ENCODE assay signal across 21 mouse cellular contexts in the genomic region with DNA sequence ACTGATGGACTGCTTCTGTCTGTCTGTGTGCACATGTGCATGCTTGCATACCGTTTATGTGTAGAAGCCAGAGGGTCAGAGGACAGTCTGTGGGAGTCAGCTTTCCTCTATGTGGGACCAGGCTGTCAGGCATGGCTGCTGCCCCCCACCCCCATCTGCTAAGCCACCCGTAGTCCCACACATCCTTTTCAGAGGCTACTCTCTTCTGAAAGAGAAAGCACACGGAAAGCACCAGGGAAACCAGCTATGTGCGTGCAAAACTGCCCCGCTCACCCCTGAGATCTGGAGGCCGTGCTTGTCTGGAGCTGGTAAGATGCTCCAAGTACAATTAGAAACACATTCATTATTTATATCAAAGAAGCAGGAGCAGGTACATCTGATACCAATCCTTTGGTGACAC. TPM values are rescaled to one million over a fixed set of nuclear protein-coding genes. Genes with fewer than 3 reads are reported as not detected.
DNase-seq lines count a peak whose midpoint lies in the region; ATAC-seq and TF ChIP-seq lines count a peak whose summit lies in the region.
"Had no signal": no experiment of that assay in that cellular context is flagged by ENCODE, and none has a peak within 500 bp of the region (broad histone marks: within the 10 kb centered on the region; RNA-seq: fewer than 3 reads in every experiment).

No protein-coding gene starts in this region.

- H3K4me1 ChIP-seq in heart, embryonic 13.5 days, result peaks cover 45% of the 10 kb centered on the region
- H3K4me1 ChIP-seq in heart, embryonic 10.5 days, result peaks cover 43% of the 10 kb centered on the region
- peaks cover 72 to 99% of the 10 kb centered on the region in 2 experiments for H3K4me1 ChIP-seq in CH12.LX (ENCODE audit: control insufficient read depth in 1 of 2, insufficient read depth in 2 of 2)
- peaks cover 42% of the 10 kb centered on the region for H3K4me1 ChIP-seq in small intestine, adult 2 months (ENCODE audit: control insufficient read depth, insufficient read depth, insufficient read length, low read length)
- no peaks in the 10 kb centered on the region for H3K4me1 ChIP-seq in forebrain, embryonic 15.5 days

- dilution Hi-C loops in CH12.LX (cut with MboI; ENCODE audit: extremely low pct_ligation_motif_present, extremely low pct_unique_long_range_greater_than_20kb, low sequenced_read_pairs), result no loop called here

- TF ChIP-seq RAD21 in CH12.LX (IDR thresholded peaks at IDR 0.05; ENCODE audit: low read depth, low read length), result no peak; the same call in none of the 2 replicates

- H3K4me2 ChIP-seq in heart, embryonic 13.5 days, result no peak overlapping the region
- H3K4me2 ChIP-seq in CH12.LX (ENCODE audit: insufficient read depth, low read depth, poor library complexity, severe bottlenecking), result peak overlapping the region; percentile 65
- H3K4me2 ChIP-seq in forebrain, embryonic 15.5 days (replicated peaks), result no peak overlapping the region
- H3K4me2 ChIP-seq: forebrain, embryonic 13.5 days had no signal

- H3K4me3 ChIP-seq in heart, embryonic 13.5 days, result no peak overlapping the region
- H3K4me3 ChIP-seq in heart, embryonic 10.5 days, result no peak overlapping the region
- no peak overlapping the region for H3K4me3 ChIP-seq in layer of hippocampus, adult 2 months
- no peak overlapping the region for H3K4me3 ChIP-seq in CH12.LX (replicated peaks in 1 of 3; ENCODE audit: low read depth in 2 of 3, low read length in 2 of 3, poor library complexity in 1 of 3)
- no peak overlapping the region for H3K4me3 ChIP-seq in small intestine, adult 2 months (ENCODE audit: low read depth, low read length)
- no peak overlapping the region for H3K4me3 ChIP-seq in forebrain, embryonic 15.5 days
- H3K4me3 ChIP-seq: forebrain, embryonic 13.5 days had no signal

- 0 out of 2 replicates have a peak overlapping the region, but pooled peaks have one; percentile 2 for H3K9ac ChIP-seq in heart, embryonic 13.5 days
- H3K9ac ChIP-seq in CH12.LX (ENCODE audit: insufficient read depth, low read depth), result peak overlapping the region; percentile 15; the same call in 1 of the 2 replicates
- H3K9ac ChIP-seq in forebrain, embryonic 15.5 days (replicated peaks), result no peak overlapping the region
- H3K9ac ChIP-seq: forebrain, embryonic 13.5 days had no signal

- in situ Hi-C loops in CH12.LX (cut with MboI; ENCODE audit: low pct_ligation_motif_present, low pct_unique_long_range_greater_than_20kb, low sequenced_read_pairs), result no loop called here

- 84% methylated on average over 6 of the region's 6 CpGs for WGBS in heart, embryonic 13.5 days
- WGBS in heart, embryonic 10.5 days, result 83% methylated on average over 6 of the region's 6 CpGs
- WGBS in small intestine, adult 2 months, result 83% methylated on average over 6 of the region's 6 CpGs
- 81% methylated on average over 6 of the region's 6 CpGs for WGBS in forebrain, embryonic 15.5 days

- no peak for ATAC-seq in heart, embryonic 13.5 days (ENCODE audit: extremely low read depth, insufficient number of reproducible peaks, low FRiP score, low TSS enrichment)
- ATAC-seq in forebrain, embryonic 15.5 days (replicated peaks), result no peak
- ATAC-seq: activated CD4-positive, CD25-positive, alpha-beta regulatory T cell, adult 4 months; forebrain, embryonic 13.5 days; forebrain, embryonic 16.5 days; Patski had no signal

- TF ChIP-seq EP300 in CH12.LX (IDR thresholded peaks at IDR 0.05; ENCODE audit: low read length), result no peak

- peaks cover 3% of the 10 kb centered on the region; the same call in 1 of the 2 replicates for H3K36me3 ChIP-seq in heart, embryonic 13.5 days
- H3K36me3 ChIP-seq in heart, embryonic 10.5 days, result no peaks in the 10 kb centered on the region
- H3K36me3 ChIP-seq in CH12.LX (replicated peaks in 1 of 2; ENCODE audit: control insufficient read depth in 1 of 2, insufficient read depth in 1 of 2, low read length in 1 of 2), result peaks cover 38 to 72% of the 10 kb centered on the region in 2 experiments
- H3K36me3 ChIP-seq in small intestine, adult 2 months (ENCODE audit: control insufficient read depth, insufficient read depth, low read length), result peaks cover 21% of the 10 kb centered on the region
- no peaks in the 10 kb centered on the region for H3K36me3 ChIP-seq in forebrain, embryonic 15.5 days
- H3K36me3 ChIP-seq: G1E had no signal

- TF ChIP-seq POLR2A in CH12.LX (IDR thresholded peaks at IDR 0.05; ENCODE audit: low read depth, low read length), result peak; percentile 1; the same call in 1 of the 2 replicates
- TF ChIP-seq POLR2A in small intestine, adult 2 months (IDR thresholded peaks at IDR 0.05; ENCODE audit: low read depth, low read length), result no peak

- H3K27me3 ChIP-seq in heart, embryonic 13.5 days (replicated peaks), result no peaks in the 10 kb centered on the region
- no peaks in the 10 kb centered on the region for H3K27me3 ChIP-seq in heart, embryonic 10.5 days (ENCODE audit: insufficient read depth, poor library complexity, severe bottlenecking)
- no peaks in the 10 kb centered on the region for H3K27me3 ChIP-seq in CH12.LX (replicated peaks)
- no peaks in the 10 kb centered on the region for H3K27me3 ChIP-seq in small intestine, adult 2 months (ENCODE audit: control insufficient read depth, insufficient read depth, low read length)
- no peaks in the 10 kb centered on the region for H3K27me3 ChIP-seq in forebrain, embryonic 15.5 days
- H3K27me3 ChIP-seq: forebrain, embryonic 13.5 days; Patski had no signal

- no peak for TF ChIP-seq CTCF in layer of hippocampus, adult 2 months (conservative IDR thresholded peaks at IDR 0.05)
- no peak for TF ChIP-seq CTCF in CH12.LX (conservative IDR thresholded peaks at IDR 0.05 in 1 of 2, IDR thresholded peaks at IDR 0.05 in 1 of 2; ENCODE audit: low read depth in 2 of 2, low read length in 2 of 2)
- TF ChIP-seq CTCF in small intestine, adult 2 months (IDR thresholded peaks at IDR 0.05; ENCODE audit: extremely low read depth, insufficient read length, insufficient replicate concordance, low read depth, low read length), result no peak

- H3K79me2 ChIP-seq in CH12.LX (replicated peaks; ENCODE audit: control insufficient read depth, extremely low read depth, insufficient read depth, poor library complexity, severe bottlenecking), result peaks cover 60% of the 10 kb centered on the region

- no peaks in the 10 kb centered on the region for H3K9me3 ChIP-seq in heart, embryonic 13.5 days
- H3K9me3 ChIP-seq in heart, embryonic 10.5 days, result no peaks in the 10 kb centered on the region
- no peaks in the 10 kb centered on the region for H3K9me3 ChIP-seq in CH12.LX (replicated peaks; ENCODE audit: low read length)
- H3K9me3 ChIP-seq in forebrain, embryonic 15.5 days, result no peaks in the 10 kb centered on the region
- H3K9me3 ChIP-seq: forebrain, embryonic 13.5 days; G1E had no signal

- H3K27ac ChIP-seq in heart, embryonic 13.5 days (replicated peaks), result no peak overlapping the region
- H3K27ac ChIP-seq in heart, embryonic 10.5 days, result no peak overlapping the region
- 0 out of 2 replicates have a peak overlapping the region, but pooled peaks have one; percentile 18 for H3K27ac ChIP-seq in layer of hippocampus, adult 2 months
- peak overlapping the region; percentile 98 for H3K27ac ChIP-seq in CH12.LX (ENCODE audit: insufficient read depth, low read depth)
- peak overlapping the region; percentile 25; the same call in 1 of the 2 replicates for H3K27ac ChIP-seq in small intestine, adult 2 months (ENCODE audit: insufficient read depth, low read depth, low read length)
- H3K27ac ChIP-seq in forebrain, embryonic 15.5 days (replicated peaks), result no peak overlapping the region
- H3K27ac ChIP-seq: forebrain, embryonic 13.5 days had no signal

- DNase-seq in heart, embryonic 10.5 days (ENCODE audit: low spot score), result no peak
- DNase-seq in layer of hippocampus, adult 2 months (ENCODE audit: low spot score in 2 of 2), result no peak
- no peak for DNase-seq in layer of hippocampus, adult 9-10 months (ENCODE audit: low spot score)
- no peak for DNase-seq in CH12.LX (ENCODE audit: extremely low read depth)
- DNase-seq in frontal cortex, postnatal 25 days (ENCODE audit: low spot score in 2 of 2), result no peak
- DNase-seq: adrenal gland, adult 8-10 months; adrenal gland, postnatal 14 days; adrenal gland, postnatal 36 days; cerebellum, adult 11-12 months; cerebellum, adult 2 months; cerebellum, adult 9-10 months; cerebellum, postnatal 10 days; cerebellum, postnatal 25 days had no signal

TF ChIP-seq in CH12.LX, 34 proteins besides CTCF, POLR2A, EP300 and RAD21 (continues in another document):
- TF ChIP-seq JUND (conservative IDR thresholded peaks at IDR 0.05; ENCODE audit: low read depth, low read length) (no peak; the same call in 1 of the 2 replicates), TBP (conservative IDR thresholded peaks at IDR 0.05; ENCODE audit: low read depth, low read length) (no peak), CHD1 (IDR thresholded peaks at IDR 0.05; ENCODE audit: low read depth, low read length) (peak; percentile 14; the same call in 1 of the 2 replicates), HCFC1 (IDR thresholded peaks at IDR 0.05; ENCODE audit: low read depth, low read length) (no peak; the same call in 1 of the 2 replicates), MYC (IDR thresholded peaks at IDR 0.05; ENCODE audit: low read depth, low read length) (no peak; the same call in 1 of the 2 replicates), NRF1 (IDR thresholded peaks at IDR 0.05; ENCODE audit: low read depth, low read length) (no peak), TCF12 (IDR thresholded peaks at IDR 0.05; ENCODE audit: low read depth, low read length) (peak; percentile 60), JUN (IDR thresholded peaks at IDR 0.05; ENCODE audit: insufficient read depth, low read depth, low read length) (no peak), NELFE (IDR thresholded peaks at IDR 0.05; ENCODE audit: low read depth, low read length) (no peak; the same call in 1 of the 2 replicates), BHLHE40 (IDR thresholded peaks at IDR 0.05; ENCODE audit: low read depth, low read length) (peak; percentile 68), ELF1 (IDR thresholded peaks at IDR 0.05; ENCODE audit: low read depth, low read length) (peak; percentile 15; the same call in 1 of the 2 replicates), CHD2 (IDR thresholded peaks at IDR 0.05; ENCODE audit: low read length) (peak; percentile 66), MEF2A (IDR thresholded peaks at IDR 0.05; ENCODE audit: borderline replicate concordance, low read depth, low read length) (no peak; the same call in 1 of the 2 replicates), MXI1 (IDR thresholded peaks at IDR 0.05; ENCODE audit: low read depth, low read length) (peak; percentile 7; the same call in 1 of the 2 replicates)

RNA-seq across cellular contexts. Expression of a gene that starts 41.7 kb away (rescaled TPM):
- 2.2 and 2.4 TPM in 2 replicates for polyA plus RNA-seq in heart, embryonic 13.5 days (2015; fragmentation: Nextera tagmentation; extraction: Ambion mirVana)
- polyA plus RNA-seq in heart, embryonic 10.5 days (2016; fragmentation: Nextera tagmentation; extraction: Ambion mirVana), result 1.9 and 3.3 TPM in 2 replicates
- 100 to 1,000 TPM; 230 to 231 TPM for total RNA-seq in layer of hippocampus, adult 2 months (2021)
- 63.8 and 73.1 TPM in 2 replicates for total RNA-seq in CH12.LX (2012; rRNA removed)
- 21.3 and 22.5 TPM in 2 replicates for total RNA-seq in CH12.LX (2014; rRNA removed)
- polyA plus RNA-seq in CH12.LX (2012; ENCODE audit: insufficient read length, low read depth), result 48.9 and 61.2 TPM in 2 replicates
- 43.9 and 106 TPM in 2 replicates for polyA plus RNA-seq in small intestine, adult 2 months (2012; rRNA removed)
- 4.9 and 5.3 TPM in 2 replicates for polyA plus RNA-seq in forebrain, embryonic 15.5 days (2015; fragmentation: Nextera tagmentation; extraction: Ambion mirVana)

Comparison
In these comparisons a context has a peak if more than half of its experiments do, and no peak if none do; other contexts are left out.
1. H3K27ac ChIP-seq: peak in layer of hippocampus, adult 2 months (single experiment), CH12.LX (single experiment) and small intestine, adult 2 months (single experiment); none in heart, embryonic 13.5 days (single experiment), heart, embryonic 10.5 days (single experiment) and forebrain, embryonic 15.5 days (single experiment).